Mouse (Mus musculus) layer of hippocampus, adult 11-12 months (tissue): Measurements from ENCODE around the gene Rgs14.

ENCODE experiments used
- DNase-seq: peaks from one replicate; pipeline ENCODE4 v3.0.0; 2022; ENCODE audit warnings: low spot score

Gene Rgs14

DNA sequence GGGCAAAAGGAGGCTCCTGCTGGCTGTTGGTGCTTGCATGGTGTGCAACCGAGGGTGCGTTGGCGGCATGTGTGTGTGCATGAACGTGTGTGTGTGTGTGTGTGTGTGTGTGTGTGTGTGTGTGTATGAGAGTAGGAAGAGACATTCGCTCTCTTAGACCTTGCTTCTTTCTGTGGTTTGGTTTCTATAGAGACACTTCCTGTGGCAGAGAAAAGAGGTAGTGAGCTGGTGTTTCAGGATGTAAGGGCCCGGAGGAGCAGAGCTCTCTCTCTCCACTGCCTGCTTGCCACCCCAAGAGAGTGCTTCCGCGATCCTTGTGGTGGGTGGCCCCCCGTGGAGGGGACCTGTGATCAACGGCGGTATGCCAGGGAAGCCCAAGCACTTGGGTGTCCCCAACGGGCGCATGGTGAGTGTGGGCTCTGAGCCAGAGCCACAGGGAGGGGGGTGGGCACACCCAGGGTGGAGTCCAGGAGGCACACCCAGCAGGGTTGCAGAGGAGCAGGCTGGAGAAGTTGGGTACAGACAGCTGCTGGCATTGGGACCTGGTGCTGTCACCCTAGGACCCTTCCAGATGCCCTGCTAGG, at the start of gene Rgs14:
Rgs14 (plus strand) TSS at position 202 of the 584 bp plus-strand sequence.
- peak; percentile 70 for DNase-seq

- DNase-seq, result no peak
Measured at GRCm38 (mm10) chr13:55319931-55320533, 49.5 kb upstream of the Rgs14 start, which contains the start of gene Prelid1. Gene Prelid1, plus strand, starts transcription at chr13:55320500.

- DNase-seq, result peak; percentile 88
Measured at GRCm38 (mm10) chr13:55321434-55322129, 48.0 kb upstream of the Rgs14 start, which contains the start of gene Rab24. Gene Rab24, minus strand, starts transcription at chr13:55321946.

DNA sequence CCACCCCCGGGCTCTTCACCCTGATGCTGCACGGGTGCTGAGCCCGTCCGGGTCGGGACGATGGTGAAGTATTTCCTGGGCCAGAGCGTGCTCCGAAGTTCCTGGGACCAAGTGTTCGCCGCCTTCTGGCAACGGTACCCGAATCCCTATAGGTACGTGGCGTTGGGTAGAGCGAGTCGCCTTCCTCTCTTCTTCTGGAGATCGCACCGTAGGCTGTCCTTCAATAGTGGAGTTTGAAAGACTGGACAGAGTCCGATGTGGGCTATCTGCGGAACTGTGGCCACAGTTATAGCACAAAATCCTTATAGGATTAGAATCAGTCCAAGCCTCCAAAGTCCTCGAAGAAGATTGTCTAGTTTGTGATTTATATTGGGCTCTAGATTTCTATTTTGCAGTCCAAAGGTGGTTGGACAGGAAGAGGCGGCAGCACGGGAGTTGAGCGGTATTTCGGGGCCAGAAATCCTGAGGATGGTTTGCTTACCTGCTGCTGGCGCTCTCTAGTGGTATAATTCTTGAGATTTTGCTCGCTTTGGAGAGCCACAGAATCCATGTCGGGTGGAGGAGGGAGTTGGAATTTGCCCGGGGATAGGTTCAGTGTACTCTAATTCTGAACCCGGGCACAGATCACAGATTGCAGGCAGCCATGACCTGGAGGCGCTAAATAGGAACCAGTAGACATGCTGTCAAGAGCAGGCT, 47.3 kb upstream of the Rgs14 start:
- peak; percentile 56 for DNase-seq

GRCm38 (mm10) chr13:55325596-55325995, 43.9 kb upstream of the Rgs14 start:
- DNase-seq, result no peak

DNA sequence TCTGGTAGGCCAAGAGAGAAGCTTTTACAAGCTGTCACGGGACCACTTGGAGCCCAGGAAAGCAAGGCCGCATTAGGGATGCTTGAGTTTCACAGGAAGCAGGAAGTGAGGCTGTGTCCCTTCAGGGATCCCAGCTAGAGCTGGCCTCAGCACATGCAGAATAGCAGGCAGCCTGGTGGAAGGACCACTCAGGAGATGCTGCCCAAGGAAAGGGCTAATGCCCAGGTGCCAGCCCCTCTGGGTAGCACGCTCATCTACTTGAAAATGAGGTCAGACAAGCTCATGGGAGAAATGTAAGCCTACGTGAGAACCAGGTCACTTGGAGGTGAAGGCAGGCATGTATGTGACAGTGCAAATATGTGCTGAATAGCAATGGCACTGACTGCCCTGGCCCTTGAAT, 42.4 kb upstream of the Rgs14 start:
- no peak for DNase-seq

- peak; percentile 95 for DNase-seq
Measured at GRCm38 (mm10) chr13:55327633-55328032, 41.9 kb upstream of the Rgs14 start.

GRCm38 (mm10) chr13:55328171-55328570, 41.4 kb upstream of the Rgs14 start:
- DNase-seq, result no peak

DNA sequence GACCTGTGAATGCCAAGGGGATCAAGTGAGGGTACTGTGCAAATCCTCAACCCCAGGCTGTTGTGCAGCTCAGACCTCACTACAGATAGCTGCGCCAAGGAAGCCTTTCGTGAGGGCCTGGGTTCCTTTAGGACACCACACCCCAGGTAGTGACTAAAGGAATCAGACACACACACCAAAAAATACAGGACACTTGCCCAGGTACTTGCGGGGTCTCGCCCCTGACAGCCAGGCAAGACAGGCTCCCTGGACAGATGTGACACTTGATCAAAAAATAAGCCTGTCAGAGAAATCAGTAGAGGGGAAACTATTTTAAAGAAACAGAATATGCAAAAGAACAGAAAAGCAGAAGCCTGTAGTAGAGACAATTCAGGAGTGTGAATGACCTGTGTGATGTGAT, 40.9 kb upstream of the Rgs14 start:
- no peak for DNase-seq

DNA sequence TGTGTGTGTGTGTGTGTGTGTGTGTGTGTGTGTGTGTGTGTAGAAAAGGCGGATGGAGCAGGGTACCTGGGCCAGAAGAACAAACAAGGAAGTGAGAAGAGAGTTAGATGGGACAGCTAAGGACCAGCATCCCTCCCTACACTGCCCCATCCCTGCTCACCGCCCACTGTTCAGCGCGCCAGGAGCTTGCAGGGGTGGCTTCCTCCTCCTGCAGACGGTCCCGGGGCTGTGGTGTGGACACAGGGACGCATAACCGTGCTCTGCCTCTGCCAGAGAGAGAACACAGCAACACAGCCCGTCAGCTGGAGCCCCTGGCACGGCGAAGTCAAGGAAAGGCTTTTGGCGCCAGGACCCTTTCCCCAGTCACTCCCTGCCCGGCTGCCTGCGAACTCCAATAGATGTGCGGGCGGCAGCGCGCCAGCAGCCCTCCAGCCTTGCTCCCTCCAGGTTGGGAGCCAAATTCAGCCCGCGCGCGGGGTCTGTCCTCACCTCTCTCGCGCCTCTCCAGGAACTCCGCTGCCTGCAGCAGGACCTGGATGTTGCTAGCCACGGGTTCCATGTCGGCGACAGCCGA, 40.3 kb upstream of the Rgs14 start:
- DNase-seq, result peak; percentile 39

DNA sequence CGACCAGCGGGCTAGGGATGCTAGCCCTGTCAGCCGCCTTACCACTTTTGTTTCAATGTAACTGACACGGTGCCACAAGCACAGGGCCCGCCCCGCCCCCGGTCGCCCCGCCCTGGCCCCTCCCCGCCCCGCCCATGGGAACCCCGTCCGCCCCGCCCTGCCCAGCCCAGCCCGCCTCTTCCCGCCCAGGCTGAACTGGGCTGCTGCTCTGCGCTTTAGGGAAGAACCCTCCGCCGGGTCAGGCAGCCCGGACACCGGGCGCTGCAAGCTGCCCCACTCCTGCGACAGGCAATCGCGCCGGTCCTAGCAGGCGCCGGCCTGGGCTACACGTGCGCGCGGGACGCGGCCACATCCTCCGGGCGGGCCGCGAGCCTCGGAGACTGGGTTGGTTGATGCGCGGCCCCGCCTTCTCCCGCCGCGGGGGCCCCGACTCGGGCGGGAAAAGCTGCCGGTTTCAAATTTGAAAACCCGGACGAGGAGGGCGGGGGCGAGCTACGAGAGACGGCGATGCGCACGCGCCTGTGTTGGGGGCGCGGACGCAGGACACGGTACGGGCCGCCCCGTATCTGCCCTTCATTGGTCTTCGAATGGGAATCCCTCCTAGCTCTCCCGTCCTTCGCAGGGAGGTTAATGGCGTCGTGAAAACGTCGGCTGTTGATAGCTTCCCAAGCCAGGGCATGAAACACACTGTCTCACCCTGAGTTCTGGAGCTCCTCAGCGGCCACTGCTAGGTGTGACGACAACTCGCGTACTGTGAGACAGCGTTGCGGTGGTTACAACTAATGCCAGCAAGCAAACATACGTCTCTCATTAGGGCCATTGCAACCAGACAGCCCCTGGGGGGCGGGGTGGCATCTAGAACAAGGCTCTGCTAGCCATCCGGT, 39.6 kb upstream of the Rgs14 start, which contains the start of gene Mxd3:
Mxd3 (minus strand) TSS at position 141 of the 884 bp plus-strand sequence.
- DNase-seq, result peak; percentile 72

- no peak for DNase-seq
Measured at GRCm38 (mm10) chr13:55330567-55331400, 38.7 kb upstream of the Rgs14 start.

GRCm38 (mm10) chr13:55332331-55332730, 37.2 kb upstream of the Rgs14 start:
- no peak for DNase-seq

GRCm38 (mm10) chr13:55335701-55336100, 33.8 kb upstream of the Rgs14 start:
- DNase-seq, result no peak

GRCm38 (mm10) chr13:55337341-55337975, 32.1 kb upstream of the Rgs14 start:
- DNase-seq, result no peak

DNA sequence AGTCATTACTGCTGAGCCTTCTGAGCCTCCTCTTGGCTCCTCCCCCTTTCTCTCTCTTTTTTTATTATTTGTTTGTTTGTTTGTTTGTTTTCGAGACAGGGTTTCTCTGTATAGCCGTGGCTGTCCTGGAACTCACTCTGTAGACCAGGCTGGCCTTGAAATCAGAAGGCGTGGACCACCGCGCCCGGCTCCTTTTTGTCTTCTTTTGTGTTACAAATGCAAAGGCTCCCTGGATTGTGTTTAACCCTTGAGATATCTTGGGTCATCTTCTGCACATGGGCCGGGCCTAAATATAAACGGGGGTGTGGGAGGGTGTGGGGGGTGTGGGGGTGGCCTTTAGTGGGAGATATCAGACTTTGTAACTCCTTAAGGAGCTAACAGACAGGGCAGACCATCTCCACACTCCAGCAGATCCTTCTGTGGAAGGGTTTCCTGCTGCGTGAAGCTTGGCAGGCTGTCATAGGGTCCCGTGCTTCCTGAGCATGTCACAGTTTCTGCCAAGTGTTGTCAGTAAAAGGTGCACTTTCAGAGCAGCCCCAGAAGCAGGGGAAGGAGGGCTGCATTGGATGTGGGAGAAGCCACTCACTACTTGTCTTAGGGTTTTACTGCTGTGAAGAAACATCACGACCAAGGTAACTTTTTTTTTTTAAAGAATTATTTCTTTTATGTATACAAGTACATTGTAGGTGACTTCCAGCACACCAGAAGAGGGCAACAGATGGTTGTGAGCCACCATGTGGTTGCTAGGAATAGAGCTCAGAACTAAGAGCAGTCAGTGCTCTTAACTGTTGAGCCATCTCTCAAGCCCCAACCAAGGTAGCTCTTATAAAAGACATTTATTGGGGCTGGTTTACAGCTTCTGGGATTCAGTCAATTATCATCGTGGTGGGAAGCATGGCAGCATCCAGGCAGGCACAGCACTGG, 31.1 kb upstream of the Rgs14 start:
- peak; percentile 30 for DNase-seq

- DNase-seq, result no peak
Measured at GRCm38 (mm10) chr13:55339259-55339658, 30.3 kb upstream of the Rgs14 start.

DNA sequence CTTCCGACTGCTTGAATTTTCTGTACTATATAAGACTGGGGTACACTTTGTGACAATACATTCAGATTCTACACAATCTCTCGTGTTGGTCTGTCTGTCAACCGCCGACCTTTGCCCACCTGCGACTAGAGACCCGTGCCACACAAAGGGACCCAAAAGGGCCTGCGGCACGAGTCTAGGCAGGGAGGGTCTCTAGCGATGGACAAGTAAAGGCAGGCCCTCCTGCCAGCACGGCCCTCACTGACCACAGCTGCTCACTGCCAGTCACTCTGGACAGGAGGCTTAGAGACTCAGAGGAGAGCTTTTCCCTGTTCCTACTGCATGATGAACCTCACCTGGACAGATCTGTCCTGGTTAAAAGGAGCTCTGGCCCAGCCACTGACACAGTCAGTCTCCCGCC, 27.1 kb upstream of the Rgs14 start:
- DNase-seq, result no peak

DNA sequence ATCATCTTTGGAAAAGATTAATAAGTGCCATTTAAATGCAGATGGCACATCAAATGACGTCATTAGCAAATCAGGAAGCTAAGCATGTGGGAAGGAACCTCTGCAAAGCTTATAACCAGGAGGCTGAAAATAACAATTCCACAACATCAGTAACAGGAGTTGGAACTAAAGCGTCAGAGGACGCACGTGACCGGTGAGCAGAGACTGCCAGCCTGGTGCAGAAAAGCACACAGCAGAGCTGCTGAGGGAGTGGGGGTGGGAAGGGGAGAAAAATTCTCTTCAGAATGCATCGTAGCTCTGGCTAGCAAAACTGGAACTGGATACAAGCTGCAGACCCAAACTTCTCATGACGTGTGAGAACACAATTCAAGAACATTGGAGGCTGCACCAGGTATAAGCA, 25.2 kb upstream of the Rgs14 start:
- peak; percentile 40 for DNase-seq
